Mouse (Mus musculus) E14TG2a.4 (cell line): ENCODE data around the gene Adam10.

Source experiments
- CTCF ChIP-seq: conservative IDR thresholded peaks from 2 replicates; pipeline ENCODE4 v1.5.1; 2014; ENCODE audit warnings: low read length
- NANOG ChIP-seq: IDR thresholded peaks from 2 replicates; pipeline ENCODE4 v1.6.1; 2014; ENCODE audit warnings: borderline replicate concordance, low read length, mixed read lengths
- POU5F1 ChIP-seq: IDR thresholded peaks from 2 replicates; pipeline ENCODE4 v1.6.1; 2014; ENCODE audit warnings: low read length, borderline replicate concordance

DNA sequence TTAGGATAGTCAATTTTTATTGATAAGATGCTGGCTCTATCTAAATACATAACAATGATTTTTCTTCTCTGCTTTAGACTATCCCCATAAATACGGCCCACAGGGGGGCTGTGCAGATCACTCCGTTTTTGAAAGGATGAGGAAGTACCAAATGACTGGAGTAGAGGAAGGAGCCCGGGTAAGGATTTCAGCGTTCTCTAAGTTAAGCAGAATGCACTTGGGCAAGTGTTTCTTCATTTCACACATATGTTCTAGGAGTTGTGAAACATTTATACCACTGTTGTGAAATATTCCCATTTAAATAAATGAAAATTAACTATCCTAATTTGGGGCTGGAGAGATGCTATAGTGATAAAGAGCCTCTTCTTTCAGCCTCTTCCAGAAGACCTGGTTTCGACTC, 61.2 kb downstream of the Adam10 start:
- TF ChIP-seq CTCF (no peak), NANOG (no peak), POU5F1 (no peak)
